Mouse (Mus musculus): ENCODE measurements around the gene AC161166.1. TPM values are rescaled to one million over a fixed set of nuclear protein-coding genes. Genes with fewer than 3 reads are reported as not detected.

Gene AC161166.1
- total and polyA plus RNA-seq, 3 experiments = 0.08 TPM; not detected in 2

DNA sequence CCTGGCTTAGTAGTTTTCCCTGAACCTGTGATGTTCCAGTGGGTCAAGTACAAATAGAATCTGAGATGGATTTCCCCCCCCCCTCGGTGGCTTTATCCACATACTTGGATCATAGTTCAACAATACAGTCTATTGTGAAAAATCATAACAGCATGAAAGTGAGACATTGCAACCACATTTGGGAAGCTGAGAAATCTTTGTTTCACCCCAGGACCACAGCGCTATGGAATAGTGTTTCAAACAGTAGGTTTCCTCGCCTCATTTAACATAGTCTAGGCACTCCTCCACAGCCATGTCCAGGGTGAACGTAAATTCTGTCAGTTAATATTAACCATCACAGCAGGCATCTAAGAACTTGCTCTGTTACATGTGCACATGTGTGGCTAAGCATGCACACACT lies 24.8 kb upstream of the AC161166.1 start:
- dilution Hi-C loops (cut with MboI; ENCODE audit: extremely low pct_ligation_motif_present, extremely low pct_unique_long_range_greater_than_20kb, low sequenced_read_pairs) = no loop called here
- no peak overlapping the region for H3K9ac ChIP-seq (ENCODE audit: insufficient read depth, low read depth)

DNA sequence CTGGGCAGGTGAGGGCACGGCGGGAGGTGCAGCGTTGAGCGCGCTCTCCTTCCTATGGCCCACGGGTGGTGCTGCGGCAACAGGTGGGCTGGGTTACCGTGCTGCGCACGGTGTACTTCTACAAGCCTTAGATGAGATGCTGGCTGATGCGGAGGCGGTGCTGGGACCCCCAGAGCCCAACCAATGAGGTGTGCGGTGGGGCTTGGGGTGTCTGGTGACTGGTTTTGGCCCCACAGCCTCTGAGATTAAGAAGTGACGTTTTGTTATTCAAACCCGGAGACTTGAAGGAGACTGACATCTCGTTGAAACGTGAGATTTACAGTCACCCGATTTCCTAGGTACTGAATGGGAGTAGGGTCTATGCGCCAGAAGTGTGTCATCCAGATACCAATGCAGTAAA lies 22.0 kb upstream of the AC161166.1 start:
- Histone ChIP-seq H3K9ac (ENCODE audit: insufficient read depth, low read depth) (no peak overlapping the region), H3K36me3 (replicated peaks in 1 of 2; ENCODE audit: control insufficient read depth in 1 of 2, insufficient read depth in 1 of 2, low read length in 1 of 2) (peaks cover 20 to 37% of the 10 kb centered on the region in 2 experiments), H3K27me3 (replicated peaks) (no peaks in the 10 kb centered on the region), H3K9me3 (replicated peaks; ENCODE audit: low read length) (no peaks in the 10 kb centered on the region), H3K4me2 (ENCODE audit: insufficient read depth, low read depth, poor library complexity, severe bottlenecking) (no peak overlapping the region), H3K27ac (ENCODE audit: insufficient read depth, low read depth) (no peak overlapping the region), H3K4me3 (replicated peaks in 1 of 3; ENCODE audit: low read depth in 2 of 3, low read length in 2 of 3, poor library complexity in 1 of 3) (no peak overlapping the region), H3K4me1 (ENCODE audit: control insufficient read depth in 1 of 2, insufficient read depth in 2 of 2) (peaks cover 3 to 49% of the 10 kb centered on the region in 2 experiments), H3K79me2 (replicated peaks; ENCODE audit: control insufficient read depth, extremely low read depth, insufficient read depth, poor library complexity, severe bottlenecking) (peaks cover 4% of the 10 kb centered on the region; the same call in 1 of the 2 replicates)
- no peak for TF ChIP-seq MXI1 (IDR thresholded peaks at IDR 0.05; ENCODE audit: low read depth, low read length)
- TF ChIP-seq SIN3A (IDR thresholded peaks at IDR 0.05; ENCODE audit: low read length) = no peak
- TF ChIP-seq SMC3 (IDR thresholded peaks at IDR 0.05; ENCODE audit: low read depth, low read length) = no peak
- TF ChIP-seq MAFK (IDR thresholded peaks at IDR 0.05; ENCODE audit: insufficient replicate concordance, low read length) = no peak
- no peak for TF ChIP-seq POLR2AphosphoS2 (IDR thresholded peaks at IDR 0.05; ENCODE audit: low read depth, low read length)
- TF ChIP-seq E2F4 (IDR thresholded peaks at IDR 0.05; ENCODE audit: insufficient replicate concordance, low read depth, low read length) = no peak
- TF ChIP-seq ETS1 (conservative IDR thresholded peaks at IDR 0.05; ENCODE audit: low read depth, low read length) = no peak
- no peak for TF ChIP-seq ZMIZ1 (IDR thresholded peaks at IDR 0.05; ENCODE audit: low read depth, low read length)
- dilution Hi-C loops (cut with MboI; ENCODE audit: extremely low pct_ligation_motif_present, extremely low pct_unique_long_range_greater_than_20kb, low sequenced_read_pairs) (no loop called here), in situ Hi-C loops (cut with MboI; ENCODE audit: low pct_ligation_motif_present, low pct_unique_long_range_greater_than_20kb, low sequenced_read_pairs) (loop anchor here (5.0 to 10.0 kb wide), 3 partner anchors 33 to 110 kb away; no protein-coding TSS in a partner anchor)
- DNase-seq (ENCODE audit: extremely low read depth) = no peak

More for the DNA sequence above, 24.8 kb upstream of the AC161166.1 start:
- DNase-seq (ENCODE audit: extremely low read depth) = no peak
- H3K27me3 ChIP-seq (replicated peaks) = no peaks in the 10 kb centered on the region
- no peak overlapping the region for H3K27ac ChIP-seq (ENCODE audit: insufficient read depth, low read depth)
- H3K4me3 ChIP-seq (replicated peaks in 1 of 3; ENCODE audit: low read depth in 2 of 3, low read length in 2 of 3, poor library complexity in 1 of 3) = no peak overlapping the region
- TF ChIP-seq TCF12 (IDR thresholded peaks at IDR 0.05; ENCODE audit: low read depth, low read length) (no peak), HCFC1 (IDR thresholded peaks at IDR 0.05; ENCODE audit: low read depth, low read length) (no peak), MAFK (IDR thresholded peaks at IDR 0.05; ENCODE audit: insufficient replicate concordance, low read length) (no peak), PAX5 (IDR thresholded peaks at IDR 0.05; ENCODE audit: low read length) (no peak), MXI1 (IDR thresholded peaks at IDR 0.05; ENCODE audit: low read depth, low read length) (no peak), ETS1 (conservative IDR thresholded peaks at IDR 0.05; ENCODE audit: low read depth, low read length) (no peak)
- H3K36me3 ChIP-seq (replicated peaks in 1 of 2; ENCODE audit: control insufficient read depth in 1 of 2, insufficient read depth in 1 of 2, low read length in 1 of 2) = peaks cover 20 to 37% of the 10 kb centered on the region in 2 experiments
- H3K79me2 ChIP-seq (replicated peaks; ENCODE audit: control insufficient read depth, extremely low read depth, insufficient read depth, poor library complexity, severe bottlenecking) = 0 out of 2 replicates have a peak, but pooled peaks cover 3% of the 10 kb centered on the region
- in situ Hi-C loops (cut with MboI; ENCODE audit: low pct_ligation_motif_present, low pct_unique_long_range_greater_than_20kb, low sequenced_read_pairs) = loop anchor here (10.0 kb wide), 2 partner anchors 58 to 108 kb away; no protein-coding TSS in a partner anchor
- H3K4me2 ChIP-seq (ENCODE audit: insufficient read depth, low read depth, poor library complexity, severe bottlenecking) = no peak overlapping the region
- H3K4me1 ChIP-seq (ENCODE audit: control insufficient read depth in 1 of 2, insufficient read depth in 2 of 2) = peaks cover 0 to 44% of the 10 kb centered on the region in 2 experiments; a peak in 2 of 4 replicates
- H3K9me3 ChIP-seq (replicated peaks; ENCODE audit: low read length) = no peaks in the 10 kb centered on the region

DNA sequence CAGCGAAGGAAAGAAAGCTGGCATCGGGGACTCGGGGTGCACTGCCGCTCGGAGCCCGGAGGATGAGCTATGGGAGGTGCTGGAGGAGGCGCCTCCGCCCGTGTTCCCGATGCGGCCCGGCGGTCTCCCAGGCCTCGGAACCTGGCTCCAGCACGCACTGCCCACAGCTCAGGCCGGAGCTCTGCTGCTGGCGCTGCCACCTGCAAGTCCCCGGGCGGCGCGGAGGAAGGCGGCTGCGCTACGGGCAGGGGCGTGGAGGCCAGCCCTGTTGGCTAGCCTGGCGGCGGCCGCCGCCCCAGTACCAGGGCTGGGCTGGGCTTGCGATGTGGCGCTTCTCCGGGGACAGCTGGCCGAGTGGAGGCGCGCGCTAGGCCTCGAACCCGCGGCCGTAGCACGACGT lies 21.6 kb upstream of the AC161166.1 start:
- Histone ChIP-seq H3K4me3 (replicated peaks in 1 of 3; ENCODE audit: low read depth in 2 of 3, low read length in 2 of 3, poor library complexity in 1 of 3) (no peak overlapping the region), H3K9me3 (replicated peaks; ENCODE audit: low read length) (no peaks in the 10 kb centered on the region), H3K79me2 (replicated peaks; ENCODE audit: control insufficient read depth, extremely low read depth, insufficient read depth, poor library complexity, severe bottlenecking) (peaks cover 4% of the 10 kb centered on the region; the same call in 1 of the 2 replicates), H3K27ac (ENCODE audit: insufficient read depth, low read depth) (no peak overlapping the region), H3K4me2 (ENCODE audit: insufficient read depth, low read depth, poor library complexity, severe bottlenecking) (no peak overlapping the region), H3K27me3 (replicated peaks) (no peaks in the 10 kb centered on the region), H3K4me1 (ENCODE audit: control insufficient read depth in 1 of 2, insufficient read depth in 2 of 2) (peaks cover 5 to 54% of the 10 kb centered on the region in 2 experiments), H3K9ac (ENCODE audit: insufficient read depth, low read depth) (no peak overlapping the region), H3K36me3 (replicated peaks in 1 of 2; ENCODE audit: control insufficient read depth in 1 of 2, insufficient read depth in 1 of 2, low read length in 1 of 2) (peaks cover 20 to 37% of the 10 kb centered on the region in 2 experiments)
- in situ Hi-C loops (cut with MboI; ENCODE audit: low pct_ligation_motif_present, low pct_unique_long_range_greater_than_20kb, low sequenced_read_pairs) = loop anchor here (5.0 to 10.0 kb wide), 3 partner anchors 33 to 111 kb away; no protein-coding TSS in a partner anchor
- DNase-seq (ENCODE audit: extremely low read depth) = no peak
- no peak for TF ChIP-seq MYC (IDR thresholded peaks at IDR 0.05; ENCODE audit: low read depth, low read length)
- dilution Hi-C loops (cut with MboI; ENCODE audit: extremely low pct_ligation_motif_present, extremely low pct_unique_long_range_greater_than_20kb, low sequenced_read_pairs) = no loop called here
